Mouse (Mus musculus): ENCODE data around the gene Fscn1. TPM values are rescaled to one million over a fixed set of nuclear protein-coding genes. Genes with fewer than 3 reads are reported as not detected.

Fscn1 gene
- total RNA-seq, 2 experiments from 2014 or later: 18.2 to 21.6 TPM

- peak; percentile 89 to 90 for DNase-seq
Observed at GRCm38 (mm10) chr5:142935642-142936335, 24.4 kb upstream of the Fscn1 start.

DNA sequence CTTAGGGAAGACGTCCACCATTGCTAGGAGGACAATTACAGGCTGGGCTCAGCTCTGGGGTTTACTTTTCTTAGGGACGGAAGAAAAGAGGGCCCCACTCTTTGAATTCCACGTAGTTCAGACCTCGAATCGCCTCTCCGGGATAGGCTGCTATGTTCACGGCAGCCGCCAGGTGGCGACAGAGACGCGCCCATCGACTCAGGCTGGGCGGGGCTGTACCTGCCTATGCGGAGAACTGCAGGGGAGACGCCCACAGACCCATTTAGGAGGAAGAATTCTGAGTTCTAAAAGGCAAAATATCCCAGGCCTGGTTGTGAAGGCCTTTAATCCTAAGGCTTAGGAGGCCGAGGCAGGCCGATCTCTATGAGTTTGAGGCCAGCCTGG lies 23.8 kb upstream of the Fscn1 start:
- DNase-seq: peak; percentile 81 to 92

DNA sequence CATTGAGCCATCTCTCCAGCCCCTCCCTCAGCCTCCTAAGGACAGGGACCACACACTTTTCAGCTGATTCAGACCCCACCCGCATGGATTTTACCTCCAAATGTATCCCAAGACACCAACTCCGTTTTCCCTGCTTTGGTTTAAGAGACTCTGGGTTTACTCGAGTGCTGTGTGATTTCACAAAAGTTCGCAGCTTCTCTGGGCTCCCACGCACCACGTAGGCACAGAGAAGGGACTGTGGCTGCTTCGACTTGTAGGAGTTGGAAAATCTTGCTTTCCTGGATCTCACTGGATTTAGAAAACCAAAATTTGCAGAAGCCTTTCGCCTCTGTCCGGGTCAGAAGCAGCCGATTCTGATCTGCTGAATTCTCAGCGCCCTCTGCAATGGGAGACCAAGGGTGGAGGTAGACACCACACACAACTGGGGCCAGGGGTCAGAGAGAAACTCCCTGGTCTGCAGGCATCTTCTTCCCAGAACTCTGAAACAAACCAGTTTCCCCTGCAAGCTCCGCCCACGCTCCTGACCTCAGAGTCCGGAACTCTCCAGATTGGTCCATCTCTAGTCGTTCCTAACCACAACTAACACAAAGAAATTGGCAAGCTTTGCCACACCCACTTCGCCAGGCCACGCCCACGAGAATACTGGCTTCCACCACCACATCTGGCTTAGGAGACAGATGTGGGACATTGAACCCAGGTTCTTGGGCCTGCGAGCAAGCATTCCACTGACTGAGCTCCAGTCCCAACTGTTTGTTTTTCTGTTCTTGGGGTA lies 22.0 kb upstream of the Fscn1 start:
- peak in 1 of 2 experiments; percentile 45 for DNase-seq

- no peak for DNase-seq
Observed at GRCm38 (mm10) chr5:142940393-142940792, 19.8 kb upstream of the Fscn1 start.

DNA sequence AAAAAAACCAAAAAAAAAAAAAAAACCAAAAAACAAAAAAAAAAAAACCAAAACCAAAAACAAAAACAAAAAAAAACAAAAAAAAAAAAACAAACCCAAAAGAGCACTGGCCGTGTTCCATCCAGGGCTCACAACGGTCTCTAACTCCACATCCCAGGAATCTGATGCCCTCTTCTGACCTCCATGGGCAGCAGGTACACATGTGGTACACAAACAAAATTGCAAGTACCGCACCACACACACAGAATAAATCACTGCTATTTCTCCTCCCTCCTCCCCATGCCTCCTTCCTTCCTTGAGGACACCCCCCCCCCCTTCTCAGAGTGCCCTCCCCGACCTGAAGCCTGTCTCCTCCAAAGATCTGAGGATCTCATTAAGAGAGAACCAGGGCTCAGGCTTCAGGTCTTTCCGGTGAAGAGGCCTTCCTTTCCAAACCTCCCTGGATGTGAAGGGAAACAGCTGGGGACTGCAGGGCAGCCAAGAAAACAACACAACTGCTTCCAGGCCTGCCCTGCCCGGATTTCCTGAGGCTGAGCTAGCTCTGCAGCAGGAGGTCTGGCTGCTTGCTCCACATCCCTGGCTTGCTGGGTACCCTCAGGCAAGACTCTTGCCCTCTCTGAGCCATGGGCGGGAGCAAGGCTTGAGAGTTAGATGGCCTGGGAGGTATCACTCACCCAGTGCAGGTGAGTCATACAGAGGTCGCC lies 15.0 kb upstream of the Fscn1 start:
- peak; percentile 66 to 87 for DNase-seq

DNA sequence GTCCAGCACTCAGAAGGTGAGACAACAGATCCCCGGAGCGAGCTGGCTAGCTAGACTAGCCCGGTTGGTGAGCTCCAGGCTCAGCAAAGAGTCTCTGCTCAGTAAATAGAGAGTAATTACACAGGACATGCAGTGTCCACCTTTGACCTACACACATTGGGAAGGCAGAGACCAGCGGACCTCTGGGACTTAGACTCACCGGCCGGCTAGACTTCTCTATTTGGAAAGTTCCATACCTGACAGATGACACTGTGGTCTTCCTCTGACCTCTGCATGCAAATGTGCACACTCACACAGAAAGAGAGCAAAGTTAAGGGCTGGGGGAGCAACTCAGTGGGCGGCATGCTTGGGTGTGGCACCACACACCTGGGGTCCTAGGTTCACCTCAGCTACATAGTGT lies 12.7 kb upstream of the Fscn1 start:
- no peak for DNase-seq

- DNase-seq: no peak
Observed at GRCm38 (mm10) chr5:142949580-142949979, 10.6 kb upstream of the Fscn1 start.

DNA sequence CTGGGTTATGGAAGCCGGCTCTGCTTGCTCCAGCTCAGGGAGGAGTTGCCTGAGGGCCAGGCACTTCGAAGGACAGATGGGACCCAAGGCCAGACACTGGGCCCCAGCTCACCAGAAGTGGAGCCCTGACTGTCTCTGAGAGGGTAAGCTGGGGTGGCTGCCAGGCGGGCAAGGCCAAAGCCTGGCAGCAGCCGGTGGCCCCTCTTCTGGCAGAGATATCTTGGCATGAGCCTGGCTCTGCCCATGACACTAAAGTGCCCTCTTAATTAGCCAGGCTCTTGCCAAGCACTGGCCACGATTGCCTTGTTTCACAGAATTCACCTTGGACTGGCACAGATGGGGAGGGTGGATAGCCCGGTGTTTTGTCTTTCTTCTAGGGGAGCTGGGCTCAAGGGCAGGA lies 9.7 kb upstream of the Fscn1 start:
- DNase-seq: peak; percentile 50 to 68

DNA sequence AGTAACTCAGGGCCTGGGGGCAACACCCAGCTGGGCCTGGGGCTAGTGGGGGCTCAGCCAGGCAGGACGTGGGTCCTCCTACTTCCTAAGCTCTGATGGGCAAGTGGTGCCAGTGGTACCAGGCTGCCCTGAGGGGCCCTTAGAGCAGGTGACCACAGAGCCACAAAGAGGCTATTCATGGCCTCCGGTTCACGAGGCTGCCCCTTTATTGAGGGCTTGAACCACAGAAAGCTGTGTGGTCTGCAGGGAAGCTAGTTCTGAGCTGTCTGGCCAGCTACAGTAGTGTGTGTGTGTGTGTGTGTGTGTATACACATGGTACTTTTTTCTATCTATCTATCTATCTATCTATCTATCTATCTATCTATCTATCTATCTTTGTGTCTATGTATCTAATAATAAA lies 6.5 kb upstream of the Fscn1 start:
- no peak for DNase-seq

GRCm38 (mm10) chr5:142956956-142957703 lies 3.0 kb upstream of the Fscn1 start:
- no peak for DNase-seq

- DNase-seq: no peak
Observed at GRCm38 (mm10) chr5:142958464-142958863, 1.7 kb upstream of the Fscn1 start.

DNA sequence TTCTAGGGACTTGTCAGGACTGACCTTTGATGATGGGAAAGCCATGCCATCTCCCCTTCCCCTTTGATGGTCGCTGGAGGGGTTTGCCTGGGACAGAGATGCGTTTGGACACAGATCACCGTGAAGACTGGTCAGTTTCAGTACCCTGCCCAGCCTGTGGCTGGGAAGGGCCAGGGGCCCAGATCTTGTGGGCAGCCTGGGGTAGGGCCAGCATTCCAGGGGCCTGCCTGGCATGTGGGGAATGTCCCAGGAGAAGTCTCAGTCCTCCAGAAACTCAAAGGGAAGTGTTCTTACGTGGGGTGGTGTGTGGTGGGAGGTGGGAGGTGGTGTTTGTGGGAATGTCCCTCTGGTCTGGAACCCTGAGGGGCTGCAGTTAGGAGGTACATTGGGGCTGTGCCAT lies 987 bp upstream of the Fscn1 start:
- no peak for DNase-seq

- DNase-seq: peak; percentile 12 to 49
Observed at GRCm38 (mm10) chr5:142960775-142961271, 680 bp downstream of the Fscn1 start.

GRCm38 (mm10) chr5:142961398-142961880 lies 1.3 kb downstream of the Fscn1 start:
- DNase-seq: peak; percentile 7 to 44

DNA sequence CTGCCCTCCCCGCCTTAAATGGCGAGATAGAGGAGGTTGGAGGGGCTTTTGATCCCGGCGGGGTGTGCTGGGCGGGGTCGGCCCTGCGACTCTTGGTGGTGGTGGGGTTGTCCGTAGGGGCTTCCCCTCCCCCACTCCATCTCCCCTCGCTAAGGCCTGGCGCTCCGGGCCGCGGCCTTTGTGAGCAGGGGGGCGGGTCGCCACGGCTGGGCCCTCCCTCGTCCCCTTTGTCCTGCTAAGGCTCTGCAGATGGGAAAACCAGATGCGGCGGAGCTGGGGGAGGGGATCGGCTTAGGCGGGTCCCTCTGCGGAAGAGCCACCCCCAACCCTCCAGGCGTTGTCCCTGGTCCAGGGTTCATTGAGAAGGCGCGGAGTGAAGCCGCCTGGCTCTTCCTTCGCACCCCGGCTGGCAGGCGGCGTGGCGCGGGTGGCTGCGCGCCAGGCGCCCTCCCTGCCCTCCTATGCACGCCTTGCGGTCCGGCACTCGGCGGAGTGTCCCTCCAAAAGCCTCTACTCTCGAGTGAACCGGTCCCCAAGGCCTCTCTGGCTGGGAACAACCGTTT lies 1.8 kb downstream of the Fscn1 start:
- DNase-seq: peak; percentile 85 to 93

DNA sequence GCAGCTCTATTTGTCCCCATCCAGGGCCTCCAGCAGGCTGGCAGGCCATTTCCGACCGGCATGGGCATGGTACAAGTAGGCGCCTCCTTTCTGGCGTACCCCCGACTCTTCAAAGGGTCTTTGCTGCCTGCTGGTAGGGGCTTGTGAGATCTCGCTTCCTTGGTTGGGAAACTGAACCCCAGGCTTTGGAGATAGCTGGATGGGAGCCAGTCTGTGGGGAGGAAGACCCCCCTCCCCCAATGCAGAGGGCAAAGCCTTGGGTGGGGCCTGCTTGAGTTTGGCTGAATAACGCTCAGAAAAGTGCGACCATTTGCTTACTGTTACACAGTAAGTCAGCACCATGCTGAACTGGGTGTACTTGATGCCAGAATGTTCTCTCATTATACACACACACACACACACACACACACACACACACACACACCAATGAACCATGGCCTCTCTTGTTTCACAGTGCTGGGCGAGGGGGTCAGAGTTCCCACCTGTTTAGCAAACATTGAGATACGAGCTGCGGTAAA lies 2.4 kb downstream of the Fscn1 start:
- DNase-seq: peak in 1 of 2 experiments; percentile 38

DNA sequence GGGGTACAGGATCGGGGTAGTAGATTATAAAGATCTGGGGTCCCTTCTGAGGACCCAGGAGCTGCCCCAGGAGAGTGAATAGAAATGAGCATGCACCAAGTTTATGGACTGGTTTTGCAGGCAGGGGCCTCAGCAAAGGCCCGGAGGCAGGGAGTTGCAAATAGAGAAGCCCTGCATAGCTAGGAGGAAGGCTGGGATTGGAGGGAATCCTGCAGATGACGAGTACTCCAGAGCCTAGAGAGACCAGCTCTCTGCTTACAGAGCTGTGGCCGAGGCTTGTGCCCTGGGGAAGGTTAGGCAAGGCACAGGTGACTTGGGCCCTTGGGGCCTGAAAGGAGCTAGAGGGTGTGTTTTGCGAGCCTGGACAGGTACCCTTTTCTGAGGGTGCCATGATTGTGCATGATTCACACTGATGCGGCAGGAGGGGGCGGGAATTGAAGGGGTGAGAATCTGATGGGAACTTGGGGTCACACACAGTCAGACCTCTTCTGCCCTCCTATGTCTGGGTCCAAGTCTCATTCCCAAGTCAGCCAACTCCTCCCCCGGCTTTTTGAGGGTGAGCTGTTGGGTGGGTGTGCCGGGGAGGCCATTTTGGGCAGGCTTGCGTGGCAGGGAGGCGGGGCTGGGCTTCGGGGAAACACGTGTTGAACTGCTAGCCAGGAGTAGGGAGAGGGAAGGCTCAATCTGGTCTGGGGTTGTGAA lies 3.0 kb downstream of the Fscn1 start:
- peak; percentile 56 to 58 for DNase-seq

DNA sequence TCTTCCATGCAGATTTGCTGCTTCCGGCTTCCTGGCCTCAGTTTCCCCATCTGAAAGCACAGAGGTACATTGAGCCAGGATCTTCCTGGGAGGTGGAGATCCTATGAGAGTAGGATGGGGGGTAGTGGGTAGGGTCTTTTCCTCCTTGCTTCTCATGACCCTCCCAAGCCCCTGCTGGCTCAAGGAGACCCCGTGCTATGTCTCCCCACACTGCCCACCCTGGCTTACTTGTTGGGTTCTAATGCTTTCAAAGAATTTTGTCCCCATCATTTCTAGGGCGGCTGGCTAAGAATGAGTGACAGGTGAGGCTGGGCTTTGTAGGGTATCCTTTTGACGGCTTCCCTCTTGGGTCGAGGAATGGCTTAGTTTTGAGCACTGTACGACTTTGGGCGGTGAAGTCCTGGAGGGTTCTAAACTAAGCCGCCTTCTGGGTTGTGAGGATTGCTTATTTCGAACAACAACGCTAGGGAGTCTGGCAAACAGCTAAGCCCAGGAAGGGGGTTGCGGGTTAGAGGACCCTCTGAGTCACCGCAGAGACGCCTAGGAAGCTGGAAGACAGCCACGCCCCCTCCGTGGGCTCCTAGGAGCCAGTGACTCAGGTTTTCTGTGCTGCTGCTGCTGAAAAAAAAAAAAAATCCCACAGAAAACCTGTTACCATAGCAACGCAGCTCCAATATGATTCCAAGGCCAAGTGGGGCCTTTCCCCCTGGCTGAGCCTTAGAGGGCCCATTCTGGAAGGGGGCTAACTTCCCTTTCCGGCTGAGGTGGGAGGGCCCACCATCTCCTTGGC lies 3.8 kb downstream of the Fscn1 start:
- DNase-seq: no peak

GRCm38 (mm10) chr5:142964650-142965049 lies 4.5 kb downstream of the Fscn1 start:
- no peak for DNase-seq

GRCm38 (mm10) chr5:142968411-142968810 lies 8.3 kb downstream of the Fscn1 start:
- DNase-seq: no peak

Measured in heart, adult 18-20 months (tissue).